Mouse (Mus musculus) forebrain, embryonic 12.5 days (tissue): ENCODE measurements around the gene Camk2d. TPM values are rescaled to one million over a fixed set of nuclear protein-coding genes. Genes with fewer than 3 reads are reported as not detected.

ENCODE experiments used
- ATAC-seq: fragments of 200-750 bp; cut with Nextera tagmentation; 2 replicates; pipeline ENCODE4 v1.8.0; 2017; ENCODE audit warnings: moderate TSS enrichment; ENCODE audit not compliant: low FRiP score
- H3K27ac ChIP-seq: fragments of 300-500 bp; sonication (generic); 2 replicates; pipeline ENCODE4 v1.5.1; 2016; ENCODE audit warnings: mild to moderate bottlenecking
- H3K27me3 ChIP-seq: fragments of 300-500 bp; sonication (generic); 2 replicates; pipeline ENCODE4 v1.6.1; 2016; ENCODE audit warnings: mild to moderate bottlenecking
- H3K36me3 ChIP-seq: fragments of 300-500 bp; sonication (generic); replicated peaks from 2 replicates; pipeline ENCODE4 v1.6.1; 2016; ENCODE audit warnings: mild to moderate bottlenecking
- H3K4me1 ChIP-seq: fragments of 300-500 bp; sonication (generic); 2 replicates; pipeline ENCODE4 v1.6.1; 2016
- H3K4me2 ChIP-seq: fragments of 300-500 bp; sonication (generic); 2 replicates; pipeline ENCODE4 v1.6.1; 2016; ENCODE audit warnings: mild to moderate bottlenecking, moderate library complexity
- H3K4me3 ChIP-seq: fragments of 300-500 bp; sonication (generic); replicated peaks from 2 replicates; pipeline ENCODE4 v1.5.1; 2016; ENCODE audit warnings: mild to moderate bottlenecking
- H3K9ac ChIP-seq: fragments of 300-500 bp; sonication (generic); 2 replicates; pipeline ENCODE4 v1.6.1; 2016; ENCODE audit warnings: mild to moderate bottlenecking
- H3K9me3 ChIP-seq: fragments of 300-500 bp; sonication (generic); 2 replicates; pipeline ENCODE4 v1.6.1; 2016
- WGBS: fragments of 180-500 bp; shearing (Covaris S2); methylation state at CpG from one replicate; pipeline ENCODE4 v1.1.7; 2016; 5-methylcytosine and 5-hydroxymethylcytosine counted together
- polyA plus RNA-seq: library from polyadenylated mRNA; unstranded; fragments of >200 nt; fragmentation: Nextera tagmentation; extraction: Ambion mirVana; gene quantifications from 2 replicates; pipeline ENCODE4 v1.2.1, GENCODE M21; 2016

The Camk2d gene
- polyA plus RNA-seq, 1 experiment from 2014 or later: 24.0 TPM

DNA sequence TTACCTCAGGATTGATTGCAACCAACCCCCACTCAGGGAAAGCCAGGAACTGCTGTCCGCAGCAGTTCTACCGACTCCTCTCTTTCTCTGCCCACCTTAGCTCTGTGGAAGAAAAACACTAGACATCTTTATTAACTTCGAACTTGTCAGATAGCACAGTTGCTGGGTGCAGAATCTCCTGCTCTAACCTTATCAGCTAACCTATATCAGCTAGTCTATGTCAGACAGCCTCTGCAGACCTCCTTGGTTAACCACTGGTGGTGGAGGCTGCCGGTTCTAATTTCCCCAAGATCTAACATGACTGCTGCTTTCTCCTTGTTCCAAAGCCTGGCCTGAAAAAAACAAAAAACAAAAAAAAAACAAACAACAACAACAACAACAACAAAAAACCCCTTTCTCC lies 85.9 kb downstream of the Camk2d start:
- no peak overlapping the region for H3K9ac ChIP-seq
- H3K9me3 ChIP-seq: no peaks in the 10 kb centered on the region
- no peak for ATAC-seq
- H3K4me2 ChIP-seq: no peak overlapping the region
- H3K27me3 ChIP-seq: no peaks in the 10 kb centered on the region
- 85% methylated on average over 4 of the region's 4 CpGs for WGBS
- no peak overlapping the region for H3K27ac ChIP-seq
- H3K4me1 ChIP-seq: no peaks in the 10 kb centered on the region
- no peaks in the 10 kb centered on the region for H3K36me3 ChIP-seq
- H3K4me3 ChIP-seq: no peak overlapping the region

DNA sequence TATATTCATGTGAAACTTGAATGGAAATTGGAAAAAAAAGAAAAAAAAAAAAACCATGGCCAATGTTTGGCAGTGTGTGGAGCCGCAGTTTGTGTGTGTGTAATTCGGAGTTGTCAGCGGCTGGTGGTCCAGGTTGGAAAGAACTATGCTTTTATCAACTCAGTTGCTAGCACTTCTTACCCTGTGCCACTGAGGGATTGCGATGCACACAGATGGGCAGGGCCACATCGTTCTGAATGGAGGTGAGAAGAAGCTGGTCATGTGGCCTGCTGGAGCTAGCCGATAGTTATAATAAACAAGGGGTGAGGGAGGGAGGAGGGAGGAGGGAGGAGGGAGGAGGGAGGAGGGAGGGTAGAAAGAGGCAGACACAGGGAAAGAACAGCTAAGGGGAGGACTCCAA lies 89.3 kb downstream of the Camk2d start:
- no peak overlapping the region for H3K4me2 ChIP-seq
- peak; percentile 41; the same call in 1 of the 2 replicates for ATAC-seq
- H3K27ac ChIP-seq: no peak overlapping the region
- no peaks in the 10 kb centered on the region for H3K9me3 ChIP-seq
- H3K4me1 ChIP-seq: no peaks in the 10 kb centered on the region
- H3K4me3 ChIP-seq: no peak overlapping the region
- H3K36me3 ChIP-seq: no peaks in the 10 kb centered on the region
- no peak overlapping the region for H3K9ac ChIP-seq
- H3K27me3 ChIP-seq: no peaks in the 10 kb centered on the region
- WGBS: 63% methylated on average over 6 of the region's 6 CpGs

- Histone ChIP-seq H3K9ac (no peak overlapping the region), H3K4me1 (no peaks in the 10 kb centered on the region), H3K4me2 (no peak overlapping the region), H3K9me3 (no peaks in the 10 kb centered on the region), H3K27me3 (no peaks in the 10 kb centered on the region), H3K4me3 (no peak overlapping the region), H3K27ac (no peak overlapping the region), H3K36me3 (no peaks in the 10 kb centered on the region)
- no peak for ATAC-seq
- 79% methylated on average over 4 of the region's 4 CpGs for WGBS
Observed at GRCm38 (mm10) chr3:126687150-126687549, 91.0 kb downstream of the Camk2d start.

DNA sequence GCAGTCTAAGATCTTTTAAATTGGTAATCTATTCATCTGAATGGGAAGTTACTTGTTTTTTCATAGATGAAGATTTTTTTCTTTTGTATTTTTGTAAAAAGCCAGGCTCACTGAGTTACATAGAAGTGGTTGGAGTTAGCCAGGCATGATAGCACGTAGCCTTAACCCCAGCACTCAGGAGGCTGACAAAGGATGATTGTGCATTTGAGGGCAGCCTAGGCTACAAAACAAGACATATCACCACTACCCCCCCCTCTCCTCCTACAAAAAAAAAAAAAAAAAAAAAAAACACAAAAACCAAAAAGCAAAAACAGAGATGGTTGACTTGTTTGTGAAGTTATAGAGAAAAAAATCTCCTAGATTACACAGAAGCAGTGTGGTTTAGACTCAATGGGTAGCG lies 92.4 kb downstream of the Camk2d start:
- Histone ChIP-seq H3K9me3 (no peaks in the 10 kb centered on the region), H3K4me1 (0 out of 2 replicates have a peak, but pooled peaks cover 2% of the 10 kb centered on the region), H3K27ac (no peak overlapping the region), H3K36me3 (no peaks in the 10 kb centered on the region), H3K9ac (no peak overlapping the region), H3K27me3 (no peaks in the 10 kb centered on the region), H3K4me3 (no peak overlapping the region), H3K4me2 (no peak overlapping the region)
- no peak for ATAC-seq
- WGBS: 59% methylated on average over 2 of the region's 2 CpGs

GRCm38 (mm10) chr3:126690627-126691505 lies 94.8 kb downstream of the Camk2d start:
- 89% methylated on average over 13 of the region's 13 CpGs for WGBS
- ATAC-seq: no peak

DNA sequence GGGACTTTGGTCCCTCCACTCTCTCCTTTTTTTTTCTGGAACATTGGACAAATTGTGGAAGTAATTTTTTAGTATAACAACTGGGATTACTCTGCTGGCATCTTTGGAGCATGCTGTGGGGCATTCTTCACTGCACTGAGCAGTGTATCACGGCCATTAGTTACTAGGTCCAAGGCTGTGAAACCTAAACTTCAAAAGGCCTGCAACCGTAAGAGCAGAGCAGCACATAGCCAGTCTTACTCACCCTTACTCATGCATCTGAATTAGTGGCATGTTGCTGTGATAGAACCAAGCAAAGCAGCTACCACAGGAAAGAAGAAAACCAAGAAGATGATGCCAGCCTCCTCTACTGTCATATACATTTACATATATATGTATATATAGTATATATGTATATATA lies 95.5 kb downstream of the Camk2d start:
- H3K4me1 ChIP-seq: peaks cover 8% of the 10 kb centered on the region
- H3K4me3 ChIP-seq: no peak overlapping the region
- H3K9ac ChIP-seq: no peak overlapping the region
- H3K9me3 ChIP-seq: no peaks in the 10 kb centered on the region
- H3K4me2 ChIP-seq: no peak overlapping the region
- WGBS: 77% methylated on average over 2 of the region's 2 CpGs
- H3K27ac ChIP-seq: no peak overlapping the region
- no peaks in the 10 kb centered on the region for H3K27me3 ChIP-seq
- no peak for ATAC-seq
- H3K36me3 ChIP-seq: no peaks in the 10 kb centered on the region

More at GRCm38 (mm10) chr3:126690627-126691505, 94.8 kb downstream of the Camk2d start:
- no peaks in the 10 kb centered on the region for H3K36me3 ChIP-seq
- H3K27ac ChIP-seq: no peak overlapping the region
- no peaks in the 10 kb centered on the region for H3K27me3 ChIP-seq
- H3K4me3 ChIP-seq: no peak overlapping the region
- no peak overlapping the region for H3K9ac ChIP-seq
- H3K9me3 ChIP-seq: no peaks in the 10 kb centered on the region
- H3K4me1 ChIP-seq: peaks cover 8% of the 10 kb centered on the region
- no peak overlapping the region for H3K4me2 ChIP-seq

DNA sequence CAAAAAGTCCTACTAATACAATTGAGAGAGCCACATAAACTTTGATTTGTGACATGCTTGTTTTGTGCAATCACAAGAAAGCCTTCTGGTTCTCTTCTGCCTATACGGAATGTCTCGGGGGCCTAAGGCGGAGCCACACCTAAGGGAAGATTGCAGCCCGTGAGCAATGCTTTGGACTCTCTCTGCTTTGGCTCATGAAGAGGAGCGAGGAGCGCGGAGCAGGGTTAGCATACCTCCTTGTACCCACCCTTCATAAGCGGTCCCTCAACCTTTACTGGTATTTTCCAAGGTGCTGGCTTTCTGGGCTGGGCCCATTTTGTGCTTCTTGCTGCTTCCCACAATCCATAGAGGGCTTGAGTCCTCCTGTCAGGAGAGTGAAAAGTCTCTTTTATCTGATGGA lies 96.7 kb downstream of the Camk2d start:
- WGBS: 86% methylated on average over 8 of the region's 8 CpGs
- H3K9me3 ChIP-seq: no peaks in the 10 kb centered on the region
- H3K36me3 ChIP-seq: no peaks in the 10 kb centered on the region
- no peak overlapping the region for H3K9ac ChIP-seq
- no peak overlapping the region for H3K4me2 ChIP-seq
- H3K27ac ChIP-seq: no peak overlapping the region
- H3K4me3 ChIP-seq: no peak overlapping the region
- peaks cover 8% of the 10 kb centered on the region for H3K4me1 ChIP-seq
- H3K27me3 ChIP-seq: no peaks in the 10 kb centered on the region
- ATAC-seq: no peak

GRCm38 (mm10) chr3:126693302-126693701 lies 97.2 kb downstream of the Camk2d start:
- 54% methylated on average over 7 of the region's 7 CpGs for WGBS
- Histone ChIP-seq H3K27me3 (no peaks in the 10 kb centered on the region), H3K9ac (no peak overlapping the region), H3K4me1 (peaks cover 8% of the 10 kb centered on the region), H3K4me3 (no peak overlapping the region), H3K27ac (no peak overlapping the region), H3K36me3 (no peaks in the 10 kb centered on the region), H3K9me3 (no peaks in the 10 kb centered on the region), H3K4me2 (no peak overlapping the region)
- ATAC-seq: no peak

- no peak overlapping the region for H3K4me2 ChIP-seq
- H3K4me3 ChIP-seq: no peak overlapping the region
- no peak overlapping the region for H3K9ac ChIP-seq
- WGBS: 16% methylated on average over 12 of the region's 12 CpGs
- peaks cover 8% of the 10 kb centered on the region for H3K4me1 ChIP-seq
- no peaks in the 10 kb centered on the region for H3K27me3 ChIP-seq
- H3K27ac ChIP-seq: no peak overlapping the region
- H3K36me3 ChIP-seq: no peaks in the 10 kb centered on the region
- ATAC-seq: peak; percentile 59
- no peaks in the 10 kb centered on the region for H3K9me3 ChIP-seq
Observed at GRCm38 (mm10) chr3:126695456-126696293, 99.6 kb downstream of the Camk2d start.

DNA sequence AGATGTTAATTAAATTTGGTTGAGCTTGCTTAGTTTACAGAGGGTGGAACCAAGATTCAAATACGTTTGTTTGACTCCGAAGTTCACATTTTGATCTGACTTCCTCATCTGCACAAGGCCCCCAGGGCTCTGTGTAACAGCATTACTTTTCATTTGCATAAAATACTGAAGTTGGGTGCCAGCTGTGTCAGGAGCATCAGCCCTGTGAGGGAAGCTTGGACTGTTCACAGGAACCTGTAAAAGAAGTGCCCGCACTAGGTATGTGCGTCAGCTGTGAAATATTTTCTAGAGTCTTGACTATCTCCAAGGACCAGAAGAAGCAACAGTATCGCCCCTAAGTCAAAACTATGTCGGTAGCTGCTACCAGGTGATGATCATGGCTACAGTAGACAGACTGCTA lies 100.5 kb downstream of the Camk2d start:
- Histone ChIP-seq H3K27me3 (no peaks in the 10 kb centered on the region), H3K27ac (no peak overlapping the region), H3K9ac (no peak overlapping the region), H3K4me3 (no peak overlapping the region), H3K36me3 (no peaks in the 10 kb centered on the region), H3K4me1 (peaks cover 8% of the 10 kb centered on the region), H3K4me2 (no peak overlapping the region), H3K9me3 (no peaks in the 10 kb centered on the region)
- ATAC-seq: no peak
- WGBS: 91% methylated on average over 6 of the region's 6 CpGs

DNA sequence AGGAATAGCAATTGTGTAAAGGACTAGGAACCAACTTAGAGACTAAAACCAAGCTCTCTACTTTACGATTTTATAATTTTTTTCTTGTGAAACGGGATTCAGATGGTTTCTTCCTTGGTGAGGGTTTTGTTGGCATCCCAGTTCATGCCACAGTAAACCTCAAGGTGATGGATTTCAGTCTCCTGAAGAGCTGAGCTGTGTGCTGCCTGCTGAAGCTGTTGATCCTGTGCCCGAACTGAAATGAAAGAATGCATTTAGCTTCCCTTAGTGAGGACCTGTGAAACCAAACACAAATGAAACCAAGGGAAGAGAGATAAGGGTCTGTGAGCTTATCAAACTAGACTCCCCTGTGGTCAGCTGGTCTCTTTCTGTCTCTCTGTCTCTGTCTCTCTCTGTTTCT lies 103.6 kb downstream of the Camk2d start:
- Histone ChIP-seq H3K9me3 (no peaks in the 10 kb centered on the region), H3K4me2 (no peak overlapping the region), H3K27me3 (no peaks in the 10 kb centered on the region), H3K36me3 (no peaks in the 10 kb centered on the region), H3K27ac (no peak overlapping the region), H3K9ac (no peak overlapping the region), H3K4me1 (peaks cover 6% of the 10 kb centered on the region), H3K4me3 (no peak overlapping the region)
- WGBS: 78% methylated on average over 3 of the region's 3 CpGs
- no peak for ATAC-seq

GRCm38 (mm10) chr3:126701067-126701466 lies 105.0 kb downstream of the Camk2d start:
- H3K9me3 ChIP-seq: no peaks in the 10 kb centered on the region
- H3K36me3 ChIP-seq: no peaks in the 10 kb centered on the region
- no peak for ATAC-seq
- no peaks in the 10 kb centered on the region for H3K27me3 ChIP-seq
- no peaks in the 10 kb centered on the region for H3K4me1 ChIP-seq
- H3K27ac ChIP-seq: no peak overlapping the region
- 87% methylated on average over 6 of the region's 6 CpGs for WGBS
- no peak overlapping the region for H3K4me3 ChIP-seq
- H3K4me2 ChIP-seq: no peak overlapping the region
- H3K9ac ChIP-seq: no peak overlapping the region
